Mouse (Mus musculus) T-helper 1 cell (primary cell): ENCODE measurements around the gene Fbxw13.
"Not testable (repeated sequence)": the region's sequence is repeated elsewhere in the genome, so short reads cannot be mapped to it uniquely, and the experiment has no call there.

ENCODE experiments used
- in situ Hi-C: fragments of 300-600 bp; cut with MboI, MseI; formaldehyde crosslinking; loops from one replicate; pipeline ENCODE4 v1.15.1; 2025; ENCODE audit warnings: high pct_unique_total_duplicates

Fbxw13 gene

DNA sequence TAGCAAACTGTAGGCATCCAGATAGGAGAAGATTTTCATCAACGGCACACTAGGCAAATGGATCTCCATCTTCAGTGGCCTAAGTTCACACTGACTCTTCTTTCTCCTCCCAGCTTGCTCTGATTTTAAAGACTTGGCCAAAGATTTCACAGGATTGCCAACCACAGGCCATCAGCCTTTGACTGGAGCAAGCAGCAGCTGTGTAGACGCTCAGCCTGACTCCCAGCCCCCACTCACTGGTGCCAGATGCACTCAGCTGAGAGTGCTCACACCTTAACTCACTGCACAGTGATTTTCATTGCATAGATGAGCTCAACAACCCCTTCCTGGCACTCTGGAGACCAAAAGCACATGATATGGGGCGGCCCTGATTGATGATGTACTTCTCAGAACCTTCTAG, at the start of gene Fbxw13:
Fbxw13 (minus strand) TSS at position 101 of the 400 bp plus-strand sequence.
- in situ Hi-C loops, result not testable (repeated sequence)

DNA sequence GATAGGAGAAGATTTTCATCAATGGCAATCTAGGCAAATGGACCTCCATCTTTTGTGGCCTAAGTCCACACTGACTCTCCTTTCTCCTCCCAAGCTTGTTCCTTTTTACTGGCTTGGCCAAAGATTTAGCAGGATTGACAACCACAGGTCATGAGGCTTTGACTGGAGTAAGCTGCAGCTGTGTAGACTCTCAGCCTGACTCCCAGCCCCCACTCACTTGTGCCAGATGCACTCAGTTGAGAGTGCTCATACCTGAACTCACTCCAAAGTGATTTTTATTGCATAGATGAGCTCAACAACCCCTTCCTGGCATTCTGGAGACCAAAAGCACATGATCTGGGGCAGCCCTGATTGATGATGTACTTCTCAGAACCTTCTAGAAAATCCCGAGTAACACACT, 38.9 kb upstream of the Fbxw13 start, which contains the start of gene Fbxw20:
Fbxw20 (minus strand) TSS at position 101 of the 400 bp plus-strand sequence.
- in situ Hi-C loops, result no loop called here

GRCm38 (mm10) chr9:109218449-109218848, 22.7 kb upstream of the Fbxw13 start:
- in situ Hi-C loops, result no loop called here

GRCm38 (mm10) chr9:109201347-109201746, 5.6 kb upstream of the Fbxw13 start:
- in situ Hi-C loops, result not testable (repeated sequence)

GRCm38 (mm10) chr9:109200349-109200748, 4.6 kb upstream of the Fbxw13 start:
- in situ Hi-C loops, result no loop called here

DNA sequence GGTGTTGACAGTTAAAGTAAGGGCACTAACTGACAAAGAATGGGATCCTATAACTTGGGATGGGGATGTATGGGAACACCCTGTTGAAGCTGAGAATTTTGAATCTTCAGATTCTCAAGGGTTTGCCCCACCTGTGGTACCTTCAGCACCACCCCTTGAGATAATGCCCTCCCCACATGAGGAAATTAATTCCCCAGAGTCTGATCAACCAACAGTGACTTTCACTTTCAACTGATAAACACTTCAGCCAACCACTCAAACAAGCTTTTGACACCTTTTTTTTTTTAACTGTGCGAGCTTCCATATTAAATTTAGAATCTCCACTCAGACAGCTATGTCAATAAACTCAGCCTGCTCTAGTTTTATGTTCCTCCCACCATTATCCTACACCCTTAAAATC, 3.6 kb upstream of the Fbxw13 start:
- in situ Hi-C loops, result no loop called here

GRCm38 (mm10) chr9:109177208-109177607, 18.6 kb downstream of the Fbxw13 start:
- in situ Hi-C loops, result no loop called here

DNA sequence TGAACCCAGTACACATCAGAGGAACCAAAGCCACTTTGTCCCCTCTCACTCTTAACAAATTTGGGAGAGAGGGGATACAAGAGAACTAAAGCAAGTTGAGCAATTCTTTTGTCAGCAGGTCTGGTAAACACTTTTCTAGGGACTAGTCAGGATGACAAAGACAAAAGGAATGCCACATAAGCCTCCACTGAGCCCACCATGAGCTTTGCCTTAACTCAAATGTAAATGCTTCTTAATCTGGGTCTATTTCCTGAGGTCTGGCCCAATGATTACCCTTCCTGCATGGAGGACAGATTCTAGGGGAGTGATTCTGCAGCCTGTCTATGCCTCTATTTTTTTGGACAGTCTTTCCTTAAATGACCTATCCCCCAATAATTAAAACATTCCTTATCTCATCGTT, 19.5 kb downstream of the Fbxw13 start:
- in situ Hi-C loops, result no loop called here

DNA sequence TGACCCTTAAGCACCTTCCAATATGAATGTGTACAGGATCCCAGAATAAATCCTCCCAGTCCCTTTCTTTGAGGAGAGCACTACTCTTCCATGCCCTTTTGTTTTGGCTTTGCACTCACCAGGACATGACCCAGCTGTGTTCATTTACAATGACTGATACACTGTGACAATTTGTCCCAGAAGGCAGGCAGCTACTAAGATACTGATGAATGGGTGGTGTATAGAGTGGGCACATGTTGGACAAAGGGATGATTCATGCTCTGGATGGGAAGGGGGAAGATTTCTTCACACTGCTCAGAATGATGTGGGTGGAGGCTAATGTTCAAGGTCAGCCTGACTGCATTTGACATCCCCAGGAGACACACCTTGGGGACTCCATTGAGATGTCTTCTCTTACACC, 28.5 kb downstream of the Fbxw13 start:
- in situ Hi-C loops, result no loop called here

DNA sequence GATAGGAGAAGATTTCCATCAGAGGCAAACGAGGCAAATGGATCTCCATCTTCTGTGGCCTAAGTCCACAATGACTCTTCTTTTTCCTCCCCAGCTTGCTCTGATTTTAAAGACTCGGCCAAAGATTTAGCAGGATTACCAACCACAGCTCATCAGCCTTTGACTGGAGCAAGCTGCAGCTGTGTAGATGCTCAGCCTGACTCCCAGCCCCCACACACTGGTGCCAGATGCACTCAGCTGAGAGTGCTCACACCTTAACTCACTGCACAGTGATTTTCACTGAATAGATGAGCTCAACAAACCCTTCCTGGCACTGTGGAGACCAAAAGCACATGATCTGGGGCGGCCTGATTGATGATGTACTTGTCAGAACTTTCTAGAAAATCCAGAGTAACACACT, 33.8 kb downstream of the Fbxw13 start, which contains the start of gene Fbxw21:
Fbxw21 (minus strand) TSS at position 101 of the 400 bp plus-strand sequence.
- in situ Hi-C loops, result no loop called here

- in situ Hi-C loops, result not testable (repeated sequence)
These were observed 55.4 kb downstream of the Fbxw13 start for GRCm38 (mm10) chr9:109140414-109140813.

GRCm38 (mm10) chr9:109130076-109130475, 65.7 kb downstream of the Fbxw13 start:
- in situ Hi-C loops, result no loop called here
